ENCODE assay signal across 13 mouse cellular contexts in genomic region chr9:32657124-32657523, GRCm38 (mm10). TPM values are rescaled to one million over a fixed set of nuclear protein-coding genes. Genes with fewer than 3 reads are reported as not detected.
A peak's percentile ranks its signal among the peaks of the same experiment; 100 is the strongest.
DNase-seq lines count a peak whose midpoint lies in the region; ATAC-seq and TF ChIP-seq lines count a peak whose summit lies in the region.
"Had no signal": no experiment of that assay in that cellular context is flagged by ENCODE, and none has a peak within 500 bp of the region (broad histone marks: within the 10 kb centered on the region; RNA-seq: fewer than 3 reads in every experiment).

No protein-coding gene starts in this region.

- no peak for TF ChIP-seq CTCF in layer of hippocampus, adult 2 months (conservative IDR thresholded peaks at IDR 0.05)

- no peak for ATAC-seq in CD4-positive, CD25-positive, alpha-beta regulatory T cell, adult 4 months
- ATAC-seq in erythroid progenitor cell, adult 5-6 weeks (replicated peaks; ENCODE audit: low FRiP score, poor library complexity, severe bottlenecking) = no peak
- ATAC-seq: forebrain, embryonic 16.5 days had no signal

- H3K27ac ChIP-seq in layer of hippocampus, adult 2 months = peak overlapping the region; percentile 46; the same call in 1 of the 2 replicates
- H3K27ac ChIP-seq: embryonic facial prominence, embryonic 12.5 days; limb, embryonic 13.5 days had no signal

- peak; percentile 35 to 63 for DNase-seq in adrenal gland, adult (ENCODE audit: inconsistent age in 2 of 2, low spot score in 1 of 2)
- no peak for DNase-seq in adrenal gland, postnatal 10 days
- no peak for DNase-seq in layer of hippocampus, adult 2 months (ENCODE audit: low spot score in 2 of 2)
- DNase-seq in layer of hippocampus, postnatal 14 days (ENCODE audit: low spot score in 2 of 2) = no peak
- DNase-seq in kidney, adult 9 months = peak; percentile 74
- peak; percentile 38 for DNase-seq in lung, postnatal 10 days
- DNase-seq: cerebellum, adult 11 months; thymus, adult 18-20 months had no signal

- H3K4me3 ChIP-seq in layer of hippocampus, adult 2 months = no peak overlapping the region
- H3K4me3 ChIP-seq: embryonic facial prominence, embryonic 12.5 days; limb, embryonic 13.5 days had no signal

RNA-seq across cellular contexts. Expression of gene Ets1, which starts 21.1 kb away (rescaled TPM):
- 10 to 100 TPM; 75.0 to 82.4 TPM for total RNA-seq in adrenal gland, postnatal 10 days (2021)
- 10 to 100 TPM in 1 of 2 experiments, 1 to 10 TPM in 1; 9.9 to 12.2 TPM for total RNA-seq in layer of hippocampus, adult 2 months (2021)
- total RNA-seq in layer of hippocampus, postnatal 14 days (2021) = 10 to 100 TPM; 16.4 to 19.0 TPM
- 1,000 to 10,000 TPM in 1 of 2 experiments, 100 to 1,000 TPM in 1; 800 to 1,019 TPM for polyA plus RNA-seq in CD4-positive, CD25-positive, alpha-beta regulatory T cell, adult 4 months (2017; shearing (Covaris generic))
- 9.0 and 23.1 TPM in 2 replicates for total RNA-seq in erythroid progenitor cell, adult 5-6 weeks (2015; ENCODE audit: low replicate concordance)
- 17.5 and 22.3 TPM in 2 replicates for total RNA-seq in erythroid progenitor cell, adult 5-6 weeks (2017; ENCODE audit: low replicate concordance)

Comparison
In these comparisons a context has a peak if more than half of its experiments do, and no peak if none do; other contexts are left out.
1. DNase-seq: peak in adrenal gland, adult (2 of 2), kidney, adult 9 months (single experiment) and lung, postnatal 10 days (single experiment); none in adrenal gland, postnatal 10 days (single experiment), layer of hippocampus, adult 2 months (0 of 2) and layer of hippocampus, postnatal 14 days (0 of 2).